Mouse (Mus musculus) neural tube, embryonic 12.5 days (tissue): ENCODE data around the gene Gm10320. TPM values are rescaled to one million over a fixed set of nuclear protein-coding genes. Genes with fewer than 3 reads are reported as not detected.

Source experiments
- ATAC-seq: fragments of 200-750 bp; cut with Nextera tagmentation; 2 replicates; pipeline ENCODE4 v1.8.0; 2017; ENCODE audit warnings: low read depth, mild to moderate bottlenecking, moderate TSS enrichment, moderate library complexity; ENCODE audit not compliant: low FRiP score
- H3K27ac ChIP-seq: fragments of 300-500 bp; sonication (generic); 2 replicates; pipeline ENCODE4 v1.5.1; 2016
- H3K27me3 ChIP-seq: fragments of 300-500 bp; sonication (generic); replicated peaks from 2 replicates; pipeline ENCODE4 v1.6.1; 2016; ENCODE audit warnings: mild to moderate bottlenecking
- H3K36me3 ChIP-seq: fragments of 300-500 bp; sonication (generic); 2 replicates; pipeline ENCODE4 v1.6.1; 2016; ENCODE audit warnings: mild to moderate bottlenecking
- H3K4me1 ChIP-seq: fragments of 300-500 bp; sonication (generic); 2 replicates; pipeline ENCODE4 v1.6.1; 2016
- H3K4me2 ChIP-seq: fragments of 300-500 bp; sonication (generic); replicated peaks from 2 replicates; pipeline ENCODE4 v1.6.1; 2016; ENCODE audit warnings: mild to moderate bottlenecking
- H3K4me3 ChIP-seq: fragments of 300-500 bp; sonication (generic); 2 replicates; pipeline ENCODE4 v1.5.1; 2016
- H3K9ac ChIP-seq: fragments of 300-500 bp; sonication (generic); 2 replicates; pipeline ENCODE4 v1.6.1; 2016; ENCODE audit warnings: mild to moderate bottlenecking
- H3K9me3 ChIP-seq: fragments of 300-500 bp; sonication (generic); 2 replicates; pipeline ENCODE4 v1.6.1; 2016; ENCODE audit warnings: mild to moderate bottlenecking
- WGBS: fragments of 180-500 bp; shearing (Covaris S2); methylation state at CpG from one replicate; pipeline ENCODE4 v1.1.7; 2016; 5-methylcytosine and 5-hydroxymethylcytosine counted together
- polyA plus RNA-seq: library from polyadenylated mRNA; unstranded; fragments of >200 nt; fragmentation: Nextera tagmentation; extraction: Ambion mirVana; gene quantifications from 2 replicates; pipeline ENCODE4 v1.2.1, GENCODE M21; 2016

The Gm10320 gene
- polyA plus RNA-seq = 0.65 and 1.0 TPM in 2 replicates

DNA sequence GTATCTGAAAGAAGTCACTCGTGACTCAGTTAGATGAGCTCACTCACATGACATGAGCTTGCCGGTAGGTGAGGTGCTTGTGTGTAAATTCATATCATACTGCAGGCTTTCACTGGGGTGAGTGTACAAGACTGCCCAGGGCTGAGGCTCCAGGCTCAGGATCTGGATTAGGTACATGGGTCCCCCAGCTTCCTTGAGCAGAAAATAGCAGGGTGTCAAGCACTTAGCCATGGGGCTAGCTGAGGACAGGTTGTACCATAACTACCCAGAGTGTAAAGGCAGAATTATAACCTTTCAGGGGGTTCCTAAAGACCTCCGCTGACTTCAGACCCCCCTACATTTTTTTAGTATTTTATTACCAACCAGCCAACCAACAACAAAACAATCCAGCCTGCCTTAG lies at the start of gene Gm10320:
Gene Gm10320, minus strand, starts transcription at position 93 of the 400 bp plus-strand sequence.
- no peak for ATAC-seq
- H3K9ac ChIP-seq = no peak within 1 kb of the TSS
- no peaks in the 10 kb centered on the region for H3K9me3 ChIP-seq
- H3K4me1 ChIP-seq = peaks cover 1% of the 10 kb centered on the region; the same call in 1 of the 2 replicates
- H3K27me3 ChIP-seq = peaks cover 2% of the 10 kb centered on the region
- H3K4me3 ChIP-seq = no peak within 1 kb of the TSS
- 66% methylated on average over 3 of the region's 3 CpGs for WGBS
- no peak within 1 kb of the TSS for H3K27ac ChIP-seq
- H3K4me2 ChIP-seq = no peak within 1 kb of the TSS
- no peaks in the 10 kb centered on the region for H3K36me3 ChIP-seq

DNA sequence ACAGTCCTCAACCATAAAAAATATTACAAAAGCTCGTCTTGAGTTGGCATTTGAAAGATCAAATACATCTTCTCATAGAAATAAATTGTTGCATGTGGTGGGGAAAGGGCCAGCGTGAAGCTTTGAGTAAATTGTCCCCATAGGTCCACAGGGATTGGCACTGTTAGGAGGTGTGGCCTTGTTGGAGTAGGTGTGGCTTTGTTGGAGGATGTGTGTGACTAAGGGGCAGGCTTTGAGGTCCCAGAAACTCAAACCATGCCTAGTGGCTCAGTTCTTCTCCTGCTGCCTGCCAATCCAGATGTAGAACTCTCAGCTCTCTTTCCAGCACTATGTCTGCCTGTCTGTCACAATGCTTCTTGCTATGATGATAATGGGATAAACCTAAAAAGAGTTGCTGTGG lies 49.8 kb upstream of the Gm10320 start:
- Histone ChIP-seq H3K27ac (no peak overlapping the region), H3K4me3 (no peak overlapping the region), H3K36me3 (no peaks in the 10 kb centered on the region), H3K9ac (no peak overlapping the region), H3K4me2 (no peak overlapping the region), H3K4me1 (no peaks in the 10 kb centered on the region), H3K27me3 (peaks cover 2% of the 10 kb centered on the region; the same call in 1 of the 2 replicates), H3K9me3 (no peaks in the 10 kb centered on the region)
- ATAC-seq = no peak
- 80% methylated on average over 2 of the region's 2 CpGs for WGBS

GRCm38 (mm10) chr13:98540206-98540605 lies 48.4 kb upstream of the Gm10320 start:
- no peaks in the 10 kb centered on the region for H3K36me3 ChIP-seq
- H3K9me3 ChIP-seq = no peaks in the 10 kb centered on the region
- WGBS = 93% methylated on average over 3 of the region's 3 CpGs
- H3K4me2 ChIP-seq = no peak overlapping the region
- no peak for ATAC-seq
- peaks cover 2% of the 10 kb centered on the region; the same call in 1 of the 2 replicates for H3K27me3 ChIP-seq
- H3K4me3 ChIP-seq = no peak overlapping the region
- H3K4me1 ChIP-seq = no peaks in the 10 kb centered on the region
- H3K9ac ChIP-seq = no peak overlapping the region
- H3K27ac ChIP-seq = no peak overlapping the region

DNA sequence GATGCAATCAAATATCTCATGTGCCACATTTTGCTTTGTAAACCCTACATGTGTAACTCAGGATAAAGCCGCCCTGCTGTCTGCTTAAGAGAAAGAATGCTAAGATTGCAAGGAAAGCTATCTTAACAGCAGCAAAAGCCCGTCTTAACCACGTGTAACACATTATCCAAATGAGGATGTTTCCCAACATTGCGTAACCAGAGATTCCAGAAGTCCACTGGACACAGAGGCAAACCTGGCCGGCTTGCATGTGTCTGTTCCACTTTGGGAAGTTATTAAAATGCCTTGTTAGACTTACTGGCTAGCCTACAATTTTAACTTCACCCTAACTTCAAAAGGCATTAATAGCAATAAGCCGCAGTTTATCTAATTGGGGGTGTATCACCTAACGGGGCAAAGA lies 47.5 kb upstream of the Gm10320 start:
- Histone ChIP-seq H3K4me2 (no peak overlapping the region), H3K27ac (no peak overlapping the region), H3K36me3 (no peaks in the 10 kb centered on the region), H3K4me1 (peaks cover 8% of the 10 kb centered on the region; the same call in 1 of the 2 replicates), H3K9me3 (no peaks in the 10 kb centered on the region), H3K4me3 (no peak overlapping the region), H3K27me3 (peaks cover 2% of the 10 kb centered on the region; the same call in 1 of the 2 replicates), H3K9ac (no peak overlapping the region)
- WGBS = 81% methylated on average over 7 of the region's 7 CpGs
- no peak for ATAC-seq

DNA sequence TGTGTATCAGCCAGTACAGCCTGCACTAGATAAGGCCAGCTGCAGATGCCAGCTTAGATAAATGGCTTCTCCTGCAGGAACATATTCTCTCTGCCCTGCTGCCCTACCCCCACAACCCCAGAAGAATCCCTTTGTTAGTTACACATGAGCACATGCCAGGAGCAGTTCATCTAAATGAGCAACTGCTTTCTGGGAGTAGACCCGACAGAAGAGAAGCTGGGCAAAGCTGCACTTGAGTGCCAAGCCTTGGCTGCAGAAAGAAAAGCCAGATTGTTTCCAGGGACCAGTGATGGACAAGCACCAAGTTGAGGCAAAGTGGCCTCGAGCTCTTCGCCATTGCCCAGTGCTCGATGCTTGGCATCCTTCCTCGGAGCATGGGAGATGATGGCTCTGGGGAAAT lies 46.8 kb upstream of the Gm10320 start:
- no peak for ATAC-seq
- H3K4me3 ChIP-seq = no peak overlapping the region
- peaks cover 15% of the 10 kb centered on the region for H3K4me1 ChIP-seq
- H3K4me2 ChIP-seq = no peak overlapping the region
- no peak overlapping the region for H3K9ac ChIP-seq
- 0 out of 2 replicates have a peak, but pooled peaks cover 2% of the 10 kb centered on the region for H3K27me3 ChIP-seq
- no peaks in the 10 kb centered on the region for H3K36me3 ChIP-seq
- no peak overlapping the region for H3K27ac ChIP-seq
- WGBS = 87% methylated on average over 5 of the region's 5 CpGs
- no peaks in the 10 kb centered on the region for H3K9me3 ChIP-seq

- H3K4me1 ChIP-seq = peaks cover 28% of the 10 kb centered on the region
- 0 out of 2 replicates have a peak, but pooled peaks cover 2% of the 10 kb centered on the region for H3K27me3 ChIP-seq
- H3K9ac ChIP-seq = no peak overlapping the region
- no peak for ATAC-seq
- no peak overlapping the region for H3K4me3 ChIP-seq
- H3K9me3 ChIP-seq = 0 out of 2 replicates have a peak, but pooled peaks cover 7% of the 10 kb centered on the region
- no peak overlapping the region for H3K27ac ChIP-seq
- no peaks in the 10 kb centered on the region for H3K36me3 ChIP-seq
- H3K4me2 ChIP-seq = no peak overlapping the region
- 44% methylated on average over 2 of the region's 2 CpGs for WGBS
Observed at GRCm38 (mm10) chr13:98534913-98535262, 43.1 kb upstream of the Gm10320 start.

GRCm38 (mm10) chr13:98534190-98534912 lies 42.5 kb upstream of the Gm10320 start:
- Histone ChIP-seq H3K27ac (no peak overlapping the region), H3K4me3 (no peak overlapping the region), H3K9ac (no peak overlapping the region), H3K36me3 (no peaks in the 10 kb centered on the region), H3K4me2 (peak overlapping the region; percentile 39), H3K4me1 (peaks cover 28% of the 10 kb centered on the region), H3K27me3 (no peaks in the 10 kb centered on the region), H3K9me3 (0 out of 2 replicates have a peak, but pooled peaks cover 7% of the 10 kb centered on the region)
- 30% methylated on average over 18 of the region's 18 CpGs for WGBS
- ATAC-seq = peak; percentile 68; the same call in 1 of the 2 replicates

- Histone ChIP-seq H3K9me3 (0 out of 2 replicates have a peak, but pooled peaks cover 7% of the 10 kb centered on the region), H3K27ac (no peak overlapping the region), H3K4me2 (peak overlapping the region; percentile 4; the same call in 1 of the 2 replicates), H3K4me1 (peaks cover 28% of the 10 kb centered on the region), H3K4me3 (no peak overlapping the region), H3K36me3 (no peaks in the 10 kb centered on the region), H3K27me3 (no peaks in the 10 kb centered on the region), H3K9ac (no peak overlapping the region)
- WGBS = 24% methylated on average over 9 of the region's 9 CpGs
- no peak for ATAC-seq
Observed at GRCm38 (mm10) chr13:98533415-98533814, 41.6 kb upstream of the Gm10320 start.

DNA sequence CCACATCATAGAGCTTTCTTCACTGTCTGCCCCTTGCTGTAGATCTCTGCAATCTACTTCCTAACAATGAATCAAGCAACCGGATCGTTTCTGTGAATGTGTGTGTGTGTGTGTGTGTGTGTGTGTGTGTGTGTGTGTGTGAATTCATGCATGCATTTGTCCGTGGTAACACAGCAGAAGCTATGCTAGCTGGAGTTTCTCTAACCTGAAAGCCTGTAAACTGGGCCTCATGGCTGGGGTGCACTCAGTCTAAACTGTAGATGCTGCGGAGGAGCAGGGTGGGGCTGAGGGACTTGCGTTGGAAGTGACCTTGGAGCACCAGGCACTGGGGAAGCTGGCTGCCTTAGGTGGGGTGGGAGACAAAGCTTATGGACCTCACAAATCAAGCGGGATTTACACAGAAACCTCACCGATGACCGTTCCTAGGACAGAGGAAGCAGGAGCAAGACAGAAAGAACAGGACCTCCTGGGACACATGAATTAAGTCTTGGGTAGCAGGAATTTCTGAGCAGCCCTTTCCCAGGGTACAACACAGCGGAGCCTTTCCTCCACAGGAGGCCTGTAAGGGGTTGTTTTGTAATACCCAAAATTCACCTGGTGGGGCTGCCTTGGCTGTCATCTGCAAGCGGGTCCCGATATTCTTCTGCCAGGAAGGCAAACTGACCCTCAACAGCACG lies 41.0 kb upstream of the Gm10320 start:
- H3K27ac ChIP-seq = no peak overlapping the region
- peak; percentile 63; the same call in 1 of the 2 replicates for ATAC-seq
- peaks cover 28% of the 10 kb centered on the region for H3K4me1 ChIP-seq
- H3K9ac ChIP-seq = no peak overlapping the region
- no peaks in the 10 kb centered on the region for H3K27me3 ChIP-seq
- H3K4me3 ChIP-seq = no peak overlapping the region
- 0 out of 2 replicates have a peak, but pooled peaks cover 7% of the 10 kb centered on the region for H3K9me3 ChIP-seq
- WGBS = 56% methylated on average over 12 of the region's 12 CpGs
- H3K36me3 ChIP-seq = no peaks in the 10 kb centered on the region
- peak overlapping the region; percentile 4; the same call in 1 of the 2 replicates for H3K4me2 ChIP-seq

DNA sequence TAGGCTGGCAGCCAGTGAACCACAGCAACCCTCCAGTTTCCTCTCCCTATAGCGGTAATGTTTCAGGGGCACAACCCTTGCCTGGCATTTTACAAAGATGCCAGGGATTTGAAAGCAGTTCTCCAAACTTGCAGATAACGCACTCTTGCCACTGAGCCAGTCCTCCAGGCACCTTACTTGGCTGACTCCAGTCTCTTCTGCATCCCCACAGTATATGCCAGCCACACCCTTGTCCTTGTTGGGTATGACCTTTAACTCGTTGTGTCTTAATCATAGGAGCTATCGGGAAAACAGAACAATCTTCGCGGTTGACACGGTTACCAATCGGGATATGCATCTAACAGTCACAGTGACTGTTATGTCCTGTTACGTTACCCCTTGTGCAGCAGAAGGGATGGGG lies 40.2 kb upstream of the Gm10320 start:
- H3K4me1 ChIP-seq = peaks cover 28% of the 10 kb centered on the region
- H3K27ac ChIP-seq = no peak overlapping the region
- no peak overlapping the region for H3K4me3 ChIP-seq
- 0 out of 2 replicates have a peak, but pooled peaks cover 7% of the 10 kb centered on the region for H3K9me3 ChIP-seq
- no peak for ATAC-seq
- no peak overlapping the region for H3K4me2 ChIP-seq
- H3K36me3 ChIP-seq = no peaks in the 10 kb centered on the region
- WGBS = 86% methylated on average over 9 of the region's 9 CpGs
- H3K27me3 ChIP-seq = no peaks in the 10 kb centered on the region
- H3K9ac ChIP-seq = no peak overlapping the region

GRCm38 (mm10) chr13:98531306-98531705 lies 39.5 kb upstream of the Gm10320 start:
- Histone ChIP-seq H3K4me1 (peaks cover 28% of the 10 kb centered on the region), H3K27ac (no peak overlapping the region), H3K36me3 (no peaks in the 10 kb centered on the region), H3K9ac (no peak overlapping the region), H3K4me2 (no peak overlapping the region), H3K27me3 (no peaks in the 10 kb centered on the region), H3K9me3 (0 out of 2 replicates have a peak, but pooled peaks cover 7% of the 10 kb centered on the region), H3K4me3 (no peak overlapping the region)
- no peak for ATAC-seq
- 32% methylated on average over 3 of the region's 3 CpGs for WGBS

DNA sequence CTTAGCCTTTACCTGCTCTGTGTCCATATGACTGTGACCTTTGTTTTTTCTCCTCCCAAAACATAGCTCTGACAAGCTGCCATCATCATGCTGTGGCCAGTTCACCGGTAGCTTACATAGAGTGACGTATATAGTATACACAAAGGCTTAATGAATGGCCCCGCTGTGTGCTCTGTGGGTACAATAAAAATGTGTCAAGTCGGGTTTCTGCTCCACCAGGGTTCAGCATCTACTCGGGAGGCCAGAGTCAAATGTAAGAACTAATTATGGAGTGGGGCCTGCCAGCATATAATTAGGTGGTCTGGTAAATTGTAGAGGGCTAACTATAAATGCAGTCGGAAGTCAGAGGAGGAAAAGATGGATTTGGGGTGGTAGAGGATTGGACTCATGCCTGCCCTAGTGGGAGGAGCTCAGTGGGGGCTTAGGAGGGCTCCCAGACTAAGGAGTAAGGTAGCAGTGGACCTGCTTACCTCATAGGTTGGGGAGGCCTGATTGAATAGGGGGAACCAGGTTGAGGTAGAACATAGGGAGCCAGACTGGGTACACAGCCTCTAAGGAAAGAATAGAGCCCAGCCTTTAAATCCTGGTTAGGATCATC lies 32.0 kb upstream of the Gm10320 start:
- Histone ChIP-seq H3K4me3 (no peak overlapping the region), H3K27me3 (0 out of 2 replicates have a peak, but pooled peaks cover 3% of the 10 kb centered on the region), H3K9me3 (no peaks in the 10 kb centered on the region), H3K9ac (no peak overlapping the region), H3K4me2 (no peak overlapping the region), H3K27ac (no peak overlapping the region), H3K36me3 (no peaks in the 10 kb centered on the region), H3K4me1 (no peaks in the 10 kb centered on the region)
- WGBS = 68% methylated on average over 6 of the region's 6 CpGs
- no peak for ATAC-seq
